Mouse (Mus musculus) ovary, postnatal 36 days (tissue): ENCODE measurements around the gene Slc2a2.
A peak's percentile ranks its signal among the peaks of the same experiment; 100 is the strongest.
"Not testable (repeated sequence)": the region's sequence is repeated elsewhere in the genome, so short reads cannot be mapped to it uniquely, and the experiment has no call there.

Experiments
- DNase-seq: peaks from one replicate; pipeline ENCODE4 v3.0.0; 2022; ENCODE audit warnings: low spot score, mixed read lengths

Gene Slc2a2

DNA sequence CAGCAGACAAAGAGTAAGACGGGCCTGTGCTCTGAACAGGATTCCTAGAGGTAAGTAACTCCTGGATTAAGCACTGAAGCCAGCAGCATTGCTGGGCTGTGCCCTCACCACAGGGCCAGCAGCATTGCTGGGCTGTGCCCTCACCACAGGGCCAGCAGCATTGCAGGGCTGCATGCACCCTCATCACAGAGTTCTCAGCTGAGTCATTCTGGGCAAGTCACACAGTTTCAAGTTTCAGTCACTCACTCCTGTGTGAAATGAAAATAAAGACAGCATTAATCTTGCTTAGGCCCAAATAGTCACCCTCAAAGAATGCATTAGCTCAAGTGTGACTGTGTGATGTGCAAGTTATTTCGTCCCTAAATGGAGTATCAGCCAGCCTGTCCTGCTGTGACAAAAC is 37.0 kb downstream of the Slc2a2 start:
- DNase-seq: no peak

- no peak for DNase-seq
Observed at GRCm38 (mm10) chr3:28736981-28737380, 39.3 kb downstream of the Slc2a2 start.

- DNase-seq: no peak
Observed at GRCm38 (mm10) chr3:28740353-28740752, 42.6 kb downstream of the Slc2a2 start.

- no peak for DNase-seq
Observed at GRCm38 (mm10) chr3:28743251-28743650, 45.5 kb downstream of the Slc2a2 start.

- peak; percentile 48 for DNase-seq
Observed at GRCm38 (mm10) chr3:28745835-28746483, 48.3 kb downstream of the Slc2a2 start.

GRCm38 (mm10) chr3:28748151-28748550 is 50.4 kb downstream of the Slc2a2 start:
- DNase-seq: no peak

DNA sequence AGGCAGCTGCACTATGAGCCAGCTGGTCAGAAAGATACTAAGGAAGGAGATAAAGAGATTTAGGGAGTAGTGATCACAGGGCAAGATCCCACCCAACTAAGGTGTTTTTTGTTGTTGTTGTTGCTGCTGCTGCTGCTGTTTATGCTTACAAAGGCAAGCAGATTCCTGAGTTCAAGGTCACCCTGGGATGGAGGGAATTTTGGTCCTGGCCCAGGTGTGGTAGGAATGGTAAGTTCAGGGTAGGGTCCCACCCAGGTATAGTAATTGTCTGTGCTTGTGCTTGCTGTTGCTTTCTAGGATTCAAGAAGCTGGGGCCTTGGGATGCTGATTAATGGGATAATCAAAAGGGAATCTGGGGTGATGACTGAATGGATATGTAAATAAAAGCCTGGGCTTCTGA is 51.3 kb downstream of the Slc2a2 start:
- DNase-seq: no peak

DNA sequence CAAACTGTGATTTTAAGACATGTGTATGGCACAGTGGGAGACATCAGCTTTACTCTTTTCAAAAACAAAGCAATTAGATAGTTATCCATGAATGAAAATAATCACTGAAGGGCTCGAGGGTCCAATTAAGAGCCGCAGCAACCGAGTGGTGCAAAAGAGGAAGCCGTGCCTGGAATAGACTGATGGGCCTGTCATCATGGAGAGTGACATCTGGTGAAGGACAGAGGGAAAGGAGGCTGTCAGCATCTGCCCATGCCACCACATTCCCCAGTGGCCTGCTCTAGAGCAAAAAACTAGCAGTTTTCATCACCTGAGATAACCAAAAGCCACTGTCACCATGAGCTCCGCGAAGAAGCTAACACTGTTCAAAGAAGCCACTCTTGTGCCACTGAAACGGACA is 57.8 kb downstream of the Slc2a2 start:
- no peak for DNase-seq

GRCm38 (mm10) chr3:28761225-28761789 is 63.6 kb downstream of the Slc2a2 start:
- DNase-seq: no peak

- DNase-seq: no peak
Observed at GRCm38 (mm10) chr3:28766935-28767334, 69.2 kb downstream of the Slc2a2 start.

DNA sequence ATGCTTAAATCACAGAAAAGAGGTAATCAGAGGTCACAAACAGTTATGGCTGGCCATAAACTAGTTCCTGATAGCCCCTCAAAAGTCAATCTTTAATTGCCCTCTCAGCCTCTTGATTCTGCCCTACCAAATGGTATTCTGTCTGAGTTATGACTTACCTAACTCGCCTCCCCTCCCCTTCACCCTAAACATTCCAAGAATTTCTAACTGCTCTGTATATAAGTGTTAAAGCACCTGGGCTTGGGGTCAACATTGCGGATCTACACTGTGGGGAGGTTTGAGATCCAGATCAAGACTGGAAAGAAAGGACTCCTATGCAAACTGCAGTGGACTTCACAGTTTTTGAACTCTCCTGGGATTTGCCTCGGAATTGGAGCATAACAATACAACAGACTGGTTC is 70.5 kb downstream of the Slc2a2 start:
- DNase-seq: no peak

DNA sequence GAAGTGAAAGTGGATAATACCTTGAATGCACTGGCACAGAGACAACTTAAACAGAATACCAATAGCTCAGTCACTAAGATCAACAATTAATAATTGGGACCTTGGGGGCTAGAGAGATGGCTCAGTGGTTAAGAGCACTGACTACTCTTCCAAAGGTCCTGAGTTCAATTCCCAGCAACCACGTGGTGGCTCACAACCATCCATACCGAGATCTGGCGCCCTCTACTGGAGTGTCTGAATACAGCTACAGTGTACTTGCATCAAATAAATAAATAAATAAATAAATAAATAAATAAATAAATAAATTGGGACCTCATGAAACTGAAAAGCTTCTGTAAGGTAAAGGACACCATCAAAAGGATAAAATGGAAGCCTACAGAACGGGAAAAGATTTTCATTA is 75.2 kb downstream of the Slc2a2 start:
- not testable (repeated sequence) for DNase-seq

DNA sequence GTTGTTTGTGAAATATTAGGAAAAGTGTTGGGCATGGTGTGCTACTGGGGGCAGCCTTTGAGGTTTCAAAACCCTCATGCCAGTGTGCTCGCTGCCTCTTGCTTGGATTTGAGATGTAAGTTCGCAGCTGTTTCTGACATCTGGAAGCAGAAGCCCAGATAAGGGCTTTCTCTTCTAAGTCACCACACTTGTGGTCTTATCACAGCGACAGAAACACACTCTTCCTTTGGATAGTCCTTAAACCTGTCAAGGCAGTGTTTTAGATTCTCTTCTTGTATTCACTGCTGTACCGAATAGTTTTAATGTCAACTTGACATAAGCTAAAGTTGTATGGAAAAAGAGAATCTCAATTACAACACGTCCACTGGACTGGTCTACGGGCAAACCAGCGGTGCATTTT is 77.7 kb downstream of the Slc2a2 start:
- no peak for DNase-seq

DNA sequence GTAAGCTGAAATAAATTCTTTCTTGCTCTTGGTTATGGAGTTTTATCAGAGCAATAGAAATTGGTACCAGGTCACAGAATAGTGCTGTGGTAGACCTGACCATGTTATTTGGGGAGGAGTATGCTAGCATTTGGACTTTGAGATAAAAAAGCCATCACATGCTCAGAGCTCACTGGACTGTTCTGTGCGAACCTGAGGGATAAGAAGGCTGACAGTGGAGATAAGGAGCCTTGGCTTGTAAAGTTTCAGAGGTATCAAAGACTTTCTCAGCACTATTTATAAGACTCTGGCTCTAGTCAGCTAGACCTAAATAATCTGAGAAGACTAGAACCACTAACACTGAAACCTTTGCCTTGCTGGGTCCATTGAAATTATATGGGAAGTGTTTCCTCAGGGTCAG is 78.3 kb downstream of the Slc2a2 start:
- no peak for DNase-seq

GRCm38 (mm10) chr3:28776491-28776890 is 78.8 kb downstream of the Slc2a2 start:
- DNase-seq: no peak

GRCm38 (mm10) chr3:28780511-28780910 is 82.8 kb downstream of the Slc2a2 start:
- DNase-seq: no peak
